Comparison of ENCODE assay signal across 9 mouse cellular contexts in genomic region chr7:45714630-45715089, GRCm38 (mm10). TPM values are rescaled to one million over a fixed set of nuclear protein-coding genes. Genes with fewer than 3 reads are reported as not detected.
DNase-seq lines count a peak whose midpoint lies in the region; ATAC-seq and TF ChIP-seq lines count a peak whose summit lies in the region.
"Had no signal": no experiment of that assay in that cellular context is flagged by ENCODE, and none has a peak within 500 bp of the region (broad histone marks: within the 10 kb centered on the region; RNA-seq: fewer than 3 reads in every experiment).

No protein-coding gene starts in this region.

- peak overlapping the region; percentile 94 for H3K27ac ChIP-seq in gastrocnemius, adult 2 months
- peak overlapping the region; percentile 88 for H3K27ac ChIP-seq in hindbrain, embryonic 10.5 days
- peak overlapping the region; percentile 5 for H3K27ac ChIP-seq in liver, embryonic 14.5 days
- H3K27ac ChIP-seq in stomach, postnatal 0 days (replicated peaks): peak overlapping the region; percentile 97

- H3K9me3 ChIP-seq in hindbrain, embryonic 10.5 days: no peaks in the 10 kb centered on the region
- no peaks in the 10 kb centered on the region for H3K9me3 ChIP-seq in liver, embryonic 14.5 days (ENCODE audit: control insufficient read depth, low read length)
- H3K9me3 ChIP-seq in stomach, postnatal 0 days (ENCODE audit: control insufficient read depth, low read length): no peaks in the 10 kb centered on the region

- in situ Hi-C loops in Patski (cut with MboI; ENCODE audit: low pct_unique_long_range_greater_than_20kb): loop anchor here (25.0 kb wide), 1 partner anchor 852 kb away; the partner anchor contains the start of genes Pnkp and Ptov1

- peak overlapping the region; percentile 81 for H3K4me2 ChIP-seq in liver, embryonic 14.5 days (ENCODE audit: low read depth)
- H3K4me2 ChIP-seq in stomach, postnatal 0 days (replicated peaks; ENCODE audit: low read depth): peak overlapping the region; percentile 91

- WGBS in hindbrain, embryonic 10.5 days: 11% methylated on average over 14 of the region's 14 CpGs
- 11% methylated on average over 14 of the region's 14 CpGs for WGBS in liver, embryonic 14.5 days (ENCODE audit: insufficient replicate concordance)
- 10% methylated on average over 14 of the region's 14 CpGs for WGBS in stomach, postnatal 0 days

- H3K4me1 ChIP-seq in hindbrain, embryonic 10.5 days (replicated peaks): peaks cover 60% of the 10 kb centered on the region
- H3K4me1 ChIP-seq in liver, embryonic 14.5 days (replicated peaks; ENCODE audit: control insufficient read depth in 2 of 2, insufficient read depth in 2 of 2, low read length in 1 of 2): peaks cover 21 to 23% of the 10 kb centered on the region in 2 experiments
- H3K4me1 ChIP-seq in stomach, postnatal 0 days (replicated peaks; ENCODE audit: control insufficient read depth, insufficient read depth): peaks cover 13% of the 10 kb centered on the region; the same call in 1 of the 2 replicates

- POLR2A ChIA-PET in Patski (lab: Charles Lee): no interaction called here

- no peaks in the 10 kb centered on the region for H3K27me3 ChIP-seq in Patski
- H3K27me3 ChIP-seq in hindbrain, embryonic 10.5 days (ENCODE audit: insufficient read depth, poor library complexity, severe bottlenecking): no peaks in the 10 kb centered on the region
- no peaks in the 10 kb centered on the region for H3K27me3 ChIP-seq in liver, embryonic 14.5 days (ENCODE audit: control insufficient read depth, insufficient read depth, low read length)
- H3K27me3 ChIP-seq in stomach, postnatal 0 days (ENCODE audit: control insufficient read depth, insufficient read depth, low read length): no peaks in the 10 kb centered on the region

- no peak for TF ChIP-seq CTCF in gastrocnemius, adult 2 months (IDR thresholded peaks at IDR 0.05)
- no peak for TF ChIP-seq CTCF in Patski (IDR thresholded peaks at IDR 0.05)
- TF ChIP-seq CTCF in liver, embryonic 14.5 days (IDR thresholded peaks at IDR 0.05; ENCODE audit: low read depth): no peak
- no peak for TF ChIP-seq CTCF in stomach, postnatal 0 days (IDR thresholded peaks at IDR 0.05; ENCODE audit: low read depth)

- no peak for TF ChIP-seq EP300 in liver, embryonic 14.5 days (IDR thresholded peaks at IDR 0.05; ENCODE audit: low read depth)
- TF ChIP-seq EP300 in stomach, postnatal 0 days (optimal IDR thresholded peaks at IDR 0.05): peak; percentile 83

- DNase-seq in gastrocnemius, adult 2 months: no peak
- no peak for DNase-seq in gastrocnemius, postnatal 10 days
- DNase-seq in Patski (ENCODE audit: low read depth, low spot score): no peak
- DNase-seq in hindbrain, embryonic 10.5 days (ENCODE audit: low spot score): no peak
- peak in 2 of 3 experiments; percentile 52 to 66 for DNase-seq in liver, embryonic 14.5 days (ENCODE audit: low read depth in 3 of 3, low spot score in 3 of 3)
- DNase-seq in stomach, postnatal 0 days (ENCODE audit: low spot score): peak; percentile 87
- no peak for DNase-seq in spleen, postnatal 4 days (ENCODE audit: low spot score in 2 of 2)
- DNase-seq in thymus, postnatal 4 days: no peak

- intact Hi-C loops in gastrocnemius, adult 2 months (cut with DNase I): loop anchor here (10.0 kb wide), 2 partner anchors 1160 to 1340 kb away; partner anchors contain the start of gene Nr1h2

- H3K4me3 ChIP-seq in gastrocnemius, adult 2 months: peak overlapping the region; percentile 93
- H3K4me3 ChIP-seq in hindbrain, embryonic 10.5 days: peak overlapping the region; percentile 82
- H3K4me3 ChIP-seq in liver, embryonic 14.5 days (ENCODE audit: insufficient read depth in 1 of 2, low read depth in 2 of 2, low read length in 2 of 2): peak overlapping the region; percentile 66 to 90
- peak overlapping the region; percentile 67 for H3K4me3 ChIP-seq in stomach, postnatal 0 days (ENCODE audit: low read depth, low read length)

- CTCF ChIA-PET in Patski (lab: Charles Lee): no interaction called here

- H3K36me3 ChIP-seq in hindbrain, embryonic 10.5 days: peaks cover 51% of the 10 kb centered on the region
- peaks cover 21% of the 10 kb centered on the region for H3K36me3 ChIP-seq in liver, embryonic 14.5 days (replicated peaks; ENCODE audit: control insufficient read depth, insufficient read depth, low read depth)
- H3K36me3 ChIP-seq in stomach, postnatal 0 days (ENCODE audit: control insufficient read depth, insufficient read depth, low read length): peaks cover 28% of the 10 kb centered on the region

- ATAC-seq in Patski: peak; percentile 7
- peak; percentile 57 for ATAC-seq in liver, embryonic 14.5 days (ENCODE audit: insufficient read depth)
- peak; percentile 80 for ATAC-seq in stomach, postnatal 0 days (ENCODE audit: low FRiP score, low TSS enrichment)

- H3K9ac ChIP-seq in liver, embryonic 14.5 days (replicated peaks): peak overlapping the region; percentile 56; the same call in 1 of the 2 replicates
- H3K9ac ChIP-seq in stomach, postnatal 0 days (ENCODE audit: low read length): peak overlapping the region; percentile 87

RNA-seq across cellular contexts. Expression of gene Rpl18, which starts 0.6 kb away (rescaled TPM):
- total RNA-seq in gastrocnemius, adult 2 months (2021): 100 to 1,000 TPM; 451 to 508 TPM
- 100 to 1,000 TPM; 793 to 822 TPM for total RNA-seq in gastrocnemius, postnatal 10 days (2021)
- polyA plus RNA-seq in Patski (2021): 807 TPM
- polyA plus RNA-seq in hindbrain, embryonic 10.5 days (2016; fragmentation: Nextera tagmentation; extraction: Ambion mirVana): 1,010 and 1,126 TPM in 2 replicates
- 499 and 605 TPM in 2 replicates for polyA plus RNA-seq in liver, embryonic 14.5 days (2012; rRNA removed)
- 832 and 846 TPM in 2 replicates for polyA plus RNA-seq in liver, embryonic 14.5 days (2014; fragmentation: Nextera tagmentation; extraction: Ambion mirVana)
- polyA plus RNA-seq in stomach, postnatal 0 days (2015; fragmentation: Nextera tagmentation; extraction: Ambion mirVana): 893 and 919 TPM in 2 replicates

RNA-seq across cellular contexts. Expression of gene Sphk2, which starts 3.1 kb away (rescaled TPM):
- total RNA-seq in gastrocnemius, adult 2 months (2021): 10 to 100 TPM; 14.4 to 15.8 TPM
- total RNA-seq in gastrocnemius, postnatal 10 days (2021): 10 to 100 TPM; 11.8 to 13.8 TPM
- polyA plus RNA-seq in Patski (2021): 28.0 TPM
- polyA plus RNA-seq in hindbrain, embryonic 10.5 days (2016; fragmentation: Nextera tagmentation; extraction: Ambion mirVana): 33.6 and 35.5 TPM in 2 replicates
- 7.6 and 9.1 TPM in 2 replicates for polyA plus RNA-seq in liver, embryonic 14.5 days (2012; rRNA removed)
- polyA plus RNA-seq in liver, embryonic 14.5 days (2014; fragmentation: Nextera tagmentation; extraction: Ambion mirVana): 5.8 and 9.0 TPM in 2 replicates
- polyA plus RNA-seq in stomach, postnatal 0 days (2015; fragmentation: Nextera tagmentation; extraction: Ambion mirVana): 23.6 and 24.5 TPM in 2 replicates

RNA-seq across cellular contexts. Expression of gene Fam83e, which starts 6.4 kb away (rescaled TPM):
- under 1 TPM; 0.08 to 0.31 TPM for total RNA-seq in gastrocnemius, adult 2 months (2021)
- under 1 TPM; 0.12 to 0.45 TPM for total RNA-seq in gastrocnemius, postnatal 10 days (2021)
- polyA plus RNA-seq in Patski (2021): 0.04 TPM
- polyA plus RNA-seq in hindbrain, embryonic 10.5 days (2016; fragmentation: Nextera tagmentation; extraction: Ambion mirVana): 1.6 and 1.8 TPM in 2 replicates
- polyA plus RNA-seq in liver, embryonic 14.5 days (2012; rRNA removed): 0.31 and 0.32 TPM in 2 replicates
- 0.14 and 0.32 TPM in 2 replicates for polyA plus RNA-seq in liver, embryonic 14.5 days (2014; fragmentation: Nextera tagmentation; extraction: Ambion mirVana)
- polyA plus RNA-seq in stomach, postnatal 0 days (2015; fragmentation: Nextera tagmentation; extraction: Ambion mirVana): 21.6 and 24.8 TPM in 2 replicates

RNA-seq across cellular contexts. Expression of gene Dbp, which starts 9.8 kb away (rescaled TPM):
- 100 to 1,000 TPM in 1 of 2 experiments, 1 to 10 TPM in 1; 8.8 to 105 TPM for total RNA-seq in gastrocnemius, adult 2 months (2021)
- 10 to 100 TPM; 35.9 to 37.9 TPM for total RNA-seq in gastrocnemius, postnatal 10 days (2021)
- polyA plus RNA-seq in Patski (2021): 73.2 TPM
- 3.0 and 3.4 TPM in 2 replicates for polyA plus RNA-seq in hindbrain, embryonic 10.5 days (2016; fragmentation: Nextera tagmentation; extraction: Ambion mirVana)
- polyA plus RNA-seq in liver, embryonic 14.5 days (2012; rRNA removed): 0.69 and 0.80 TPM in 2 replicates
- 0.51 and 0.54 TPM in 2 replicates for polyA plus RNA-seq in liver, embryonic 14.5 days (2014; fragmentation: Nextera tagmentation; extraction: Ambion mirVana)
- 8.8 and 12.6 TPM in 2 replicates for polyA plus RNA-seq in stomach, postnatal 0 days (2015; fragmentation: Nextera tagmentation; extraction: Ambion mirVana)

RNA-seq across cellular contexts. Expression of gene Spaca4, which starts 11.0 kb away (rescaled TPM):
- not detected for total RNA-seq in gastrocnemius, adult 2 months (2021)
- not detected for total RNA-seq in gastrocnemius, postnatal 10 days (2021)
- not detected for polyA plus RNA-seq in Patski (2021)
- not detected in 2 replicates for polyA plus RNA-seq in hindbrain, embryonic 10.5 days (2016; fragmentation: Nextera tagmentation; extraction: Ambion mirVana)
- polyA plus RNA-seq in liver, embryonic 14.5 days (2012; rRNA removed): not detected in 2 replicates
- polyA plus RNA-seq in liver, embryonic 14.5 days (2014; fragmentation: Nextera tagmentation; extraction: Ambion mirVana): not detected in 2 replicates
- 0.39 and 0.56 TPM in 2 replicates for polyA plus RNA-seq in stomach, postnatal 0 days (2015; fragmentation: Nextera tagmentation; extraction: Ambion mirVana)
- total RNA-seq: left cerebral cortex, postnatal 10 days had no signal

Comparison
In these comparisons a context has a peak if more than half of its experiments do, and no peak if none do; other contexts are left out.
1. DNase-seq: peak in liver, embryonic 14.5 days (2 of 3) and stomach, postnatal 0 days (single experiment); none in gastrocnemius, adult 2 months (single experiment), gastrocnemius, postnatal 10 days (single experiment), Patski (single experiment), hindbrain, embryonic 10.5 days (single experiment), spleen, postnatal 4 days (0 of 2) and thymus, postnatal 4 days (single experiment).
2. H3K27ac ChIP-seq: peak in every context shown above with its lines; median percentile 97 in stomach, postnatal 0 days; 94 in gastrocnemius, adult 2 months; 88 in hindbrain, embryonic 10.5 days; 5 in liver, embryonic 14.5 days.
3. ATAC-seq: peak in every context shown above with its lines; median percentile 80 in stomach, postnatal 0 days; 57 in liver, embryonic 14.5 days; 7 in Patski.
4. Peak in every context shown above with its lines, with median percentiles within 50 percentile points of each other: H3K4me3 ChIP-seq.